Mouse (Mus musculus): ENCODE measurements around the gene Mex3a. TPM values are rescaled to one million over a fixed set of nuclear protein-coding genes. Genes with fewer than 3 reads are reported as not detected.
"Not testable (repeated sequence)": the region's sequence is repeated elsewhere in the genome, so short reads cannot be mapped to it uniquely, and the experiment has no call there.

Mex3a gene
- polyA plus RNA-seq, 1 experiment from 2014 or later = 28.6 TPM

GRCm38 (mm10) chr3:88573810-88574209, 41.6 kb downstream of the Mex3a start:
- H3K27ac ChIP-seq (ENCODE audit: low read length) = no peak overlapping the region
- no peaks in the 10 kb centered on the region for H3K27me3 ChIP-seq (ENCODE audit: control insufficient read depth, insufficient read depth, low read depth, low read length)
- no peak for ATAC-seq
- no peaks in the 10 kb centered on the region for H3K9me3 ChIP-seq (replicated peaks; ENCODE audit: control insufficient read depth, low read length, poor library complexity, severe bottlenecking)
- no peak overlapping the region for H3K4me2 ChIP-seq (ENCODE audit: low read length)
- H3K4me1 ChIP-seq (ENCODE audit: control insufficient read depth, insufficient read depth, low read length) = no peaks in the 10 kb centered on the region
- H3K9ac ChIP-seq (ENCODE audit: low read depth, low read length) = no peak overlapping the region
- 84% methylated on average over 2 of the region's 2 CpGs for WGBS
- H3K4me3 ChIP-seq (ENCODE audit: low read depth, low read length) = no peak overlapping the region
- peaks cover 5% of the 10 kb centered on the region for H3K36me3 ChIP-seq (ENCODE audit: control insufficient read depth, insufficient read depth, low read length)

- H3K9me3 ChIP-seq (replicated peaks; ENCODE audit: control insufficient read depth, low read length, poor library complexity, severe bottlenecking) = no peaks in the 10 kb centered on the region
- H3K36me3 ChIP-seq (ENCODE audit: control insufficient read depth, insufficient read depth, low read length) = no peaks in the 10 kb centered on the region
- H3K27me3 ChIP-seq (ENCODE audit: control insufficient read depth, insufficient read depth, low read depth, low read length) = no peaks in the 10 kb centered on the region
- no peak within 1 kb of the TSS for H3K4me2 ChIP-seq (ENCODE audit: low read length)
- H3K4me3 ChIP-seq (ENCODE audit: low read depth, low read length) = no peak within 1 kb of the TSS
- H3K4me1 ChIP-seq (ENCODE audit: control insufficient read depth, insufficient read depth, low read length) = peaks cover 6% of the 10 kb centered on the region
- no peak within 1 kb of the TSS for H3K9ac ChIP-seq (ENCODE audit: low read depth, low read length)
- 88% methylated on average over 3 of the region's 3 CpGs for WGBS
- no peak for ATAC-seq
- no peak within 1 kb of the TSS for H3K27ac ChIP-seq (ENCODE audit: low read length)
Observed at GRCm38 (mm10) chr3:88575540-88575939, 43.3 kb downstream of the Mex3a start, which contains the start of gene Ssr2. TSS of gene Ssr2 (plus strand) at chr3:88575876.

- H3K27ac ChIP-seq (ENCODE audit: low read length); H3K27me3 ChIP-seq (ENCODE audit: control insufficient read depth, insufficient read depth, low read depth, low read length); H3K4me2 ChIP-seq (ENCODE audit: low read length); H3K9me3 ChIP-seq (replicated peaks; ENCODE audit: control insufficient read depth, low read length, poor library complexity, severe bottlenecking); H3K4me3 ChIP-seq (ENCODE audit: low read depth, low read length); H3K36me3 ChIP-seq (ENCODE audit: control insufficient read depth, insufficient read depth, low read length); ATAC-seq; H3K9ac ChIP-seq (ENCODE audit: low read depth, low read length): not testable (repeated sequence)
- peaks cover 12% of the 10 kb centered on the region for H3K4me1 ChIP-seq (ENCODE audit: control insufficient read depth, insufficient read depth, low read length)
- 84% methylated on average over 5 of the region's 5 CpGs for WGBS
Observed at GRCm38 (mm10) chr3:88577846-88578245, 45.7 kb downstream of the Mex3a start.

- peaks cover 9% of the 10 kb centered on the region; the same call in 1 of the 2 replicates for H3K36me3 ChIP-seq (ENCODE audit: control insufficient read depth, insufficient read depth, low read length)
- ATAC-seq = peak; percentile 47; the same call in 1 of the 2 replicates
- H3K4me2 ChIP-seq (ENCODE audit: low read length) = peak overlapping the region; percentile 56
- WGBS = 54% methylated on average over 8 of the region's 8 CpGs
- no peak overlapping the region for H3K27ac ChIP-seq (ENCODE audit: low read length)
- H3K4me3 ChIP-seq (ENCODE audit: low read depth, low read length) = peak overlapping the region; percentile 99
- peaks cover 12% of the 10 kb centered on the region for H3K4me1 ChIP-seq (ENCODE audit: control insufficient read depth, insufficient read depth, low read length)
- H3K9ac ChIP-seq (ENCODE audit: low read depth, low read length) = no peak overlapping the region; the same call in 1 of the 2 replicates
- no peaks in the 10 kb centered on the region for H3K9me3 ChIP-seq (replicated peaks; ENCODE audit: control insufficient read depth, low read length, poor library complexity, severe bottlenecking)
- H3K27me3 ChIP-seq (ENCODE audit: control insufficient read depth, insufficient read depth, low read depth, low read length) = no peaks in the 10 kb centered on the region
Observed at GRCm38 (mm10) chr3:88578498-88579424, 46.6 kb downstream of the Mex3a start.

- Histone ChIP-seq H3K27me3 (ENCODE audit: control insufficient read depth, insufficient read depth, low read depth, low read length) (no peaks in the 10 kb centered on the region), H3K36me3 (ENCODE audit: control insufficient read depth, insufficient read depth, low read length) (peaks cover 9% of the 10 kb centered on the region; the same call in 1 of the 2 replicates), H3K4me1 (ENCODE audit: control insufficient read depth, insufficient read depth, low read length) (peaks cover 12% of the 10 kb centered on the region), H3K9ac (ENCODE audit: low read depth, low read length) (peak overlapping the region; percentile 92), H3K27ac (ENCODE audit: low read length) (peak overlapping the region; percentile 66), H3K9me3 (replicated peaks; ENCODE audit: control insufficient read depth, low read length, poor library complexity, severe bottlenecking) (no peaks in the 10 kb centered on the region), H3K4me2 (ENCODE audit: low read length) (peak overlapping the region; percentile 94), H3K4me3 (ENCODE audit: low read depth, low read length) (peak overlapping the region; percentile 99)
- peak; percentile 93 for ATAC-seq
- under 1% methylated on average over 34 of the region's 34 CpGs for WGBS
Observed at GRCm38 (mm10) chr3:88579454-88580117, 47.4 kb downstream of the Mex3a start.

- no peaks in the 10 kb centered on the region for H3K27me3 ChIP-seq (ENCODE audit: control insufficient read depth, insufficient read depth, low read depth, low read length)
- ATAC-seq = no peak
- WGBS = 97% methylated on average over 6 of the region's 6 CpGs
- no peak overlapping the region for H3K4me3 ChIP-seq (ENCODE audit: low read depth, low read length)
- H3K27ac ChIP-seq (ENCODE audit: low read length) = no peak overlapping the region
- peaks cover 20% of the 10 kb centered on the region for H3K36me3 ChIP-seq (ENCODE audit: control insufficient read depth, insufficient read depth, low read length)
- H3K9ac ChIP-seq (ENCODE audit: low read depth, low read length) = no peak overlapping the region
- peaks cover 4% of the 10 kb centered on the region for H3K4me1 ChIP-seq (ENCODE audit: control insufficient read depth, insufficient read depth, low read length)
- H3K9me3 ChIP-seq (replicated peaks; ENCODE audit: control insufficient read depth, low read length, poor library complexity, severe bottlenecking) = no peaks in the 10 kb centered on the region
- H3K4me2 ChIP-seq (ENCODE audit: low read length) = no peak overlapping the region
Observed at GRCm38 (mm10) chr3:88585769-88586168, 53.6 kb downstream of the Mex3a start.

GRCm38 (mm10) chr3:88586640-88587039, 54.4 kb downstream of the Mex3a start:
- Histone ChIP-seq H3K4me2 (ENCODE audit: low read length) (no peak overlapping the region), H3K9me3 (replicated peaks; ENCODE audit: control insufficient read depth, low read length, poor library complexity, severe bottlenecking) (no peaks in the 10 kb centered on the region), H3K27me3 (ENCODE audit: control insufficient read depth, insufficient read depth, low read depth, low read length) (no peaks in the 10 kb centered on the region), H3K4me3 (ENCODE audit: low read depth, low read length) (no peak overlapping the region), H3K36me3 (ENCODE audit: control insufficient read depth, insufficient read depth, low read length) (peaks cover 20% of the 10 kb centered on the region), H3K9ac (ENCODE audit: low read depth, low read length) (no peak overlapping the region), H3K4me1 (ENCODE audit: control insufficient read depth, insufficient read depth, low read length) (no peaks in the 10 kb centered on the region), H3K27ac (ENCODE audit: low read length) (no peak overlapping the region)
- 94% methylated on average over 5 of the region's 5 CpGs for WGBS
- ATAC-seq = no peak

- ATAC-seq = no peak
- Histone ChIP-seq H3K4me2 (ENCODE audit: low read length) (no peak overlapping the region), H3K9me3 (replicated peaks; ENCODE audit: control insufficient read depth, low read length, poor library complexity, severe bottlenecking) (no peaks in the 10 kb centered on the region), H3K4me3 (ENCODE audit: low read depth, low read length) (no peak overlapping the region), H3K27ac (ENCODE audit: low read length) (no peak overlapping the region), H3K27me3 (ENCODE audit: control insufficient read depth, insufficient read depth, low read depth, low read length) (no peaks in the 10 kb centered on the region), H3K4me1 (ENCODE audit: control insufficient read depth, insufficient read depth, low read length) (no peaks in the 10 kb centered on the region), H3K9ac (ENCODE audit: low read depth, low read length) (no peak overlapping the region), H3K36me3 (ENCODE audit: control insufficient read depth, insufficient read depth, low read length) (peaks cover 12% of the 10 kb centered on the region)
- WGBS = 26% methylated on average over 5 of the region's 5 CpGs
Observed at GRCm38 (mm10) chr3:88590246-88590645, 58.1 kb downstream of the Mex3a start.

Data from midbrain, embryonic 16.5 days (tissue).